Mouse (Mus musculus) intestine, embryonic 14.5 days (tissue): ENCODE measurements around the gene 4933400A11Rik. TPM values are rescaled to one million over a fixed set of nuclear protein-coding genes. Genes with fewer than 3 reads are reported as not detected.

Source experiments
- ATAC-seq: fragments of 200-750 bp; cut with Nextera tagmentation; replicated peaks from 2 replicates; pipeline ENCODE4 v1.8.0; 2017; ENCODE audit warnings: low read depth, moderate number of reproducible peaks, moderate TSS enrichment, moderate library complexity; ENCODE audit not compliant: low FRiP score, low TSS enrichment
- DNase-seq: peaks from one replicate; pipeline ENCODE4 v3.0.0-alpha.2; 2018; ENCODE audit warnings: low spot score
- H3K27ac ChIP-seq: fragments of 300-500 bp; sonication (generic); 2 replicates; pipeline ENCODE4 v1.5.1; 2014; ENCODE audit warnings: low read depth, mild to moderate bottlenecking, control low read depth
- H3K27me3 ChIP-seq: fragments of 300-500 bp; sonication (generic); replicated peaks from 2 replicates; pipeline ENCODE4 v1.6.1; 2014; ENCODE audit warnings: low read length, control low read depth; ENCODE audit not compliant: control insufficient read depth, insufficient read depth
- H3K36me3 ChIP-seq: fragments of 300-500 bp; sonication (generic); 2 replicates; pipeline ENCODE4 v1.6.1; 2014; ENCODE audit warnings: low read length, control low read depth; ENCODE audit not compliant: control insufficient read depth, insufficient read depth
- H3K4me1 ChIP-seq: fragments of 300-500 bp; sonication (generic); replicated peaks from 2 replicates; pipeline ENCODE4 v1.6.1; 2014; ENCODE audit warnings: low read length, control low read depth, mixed read lengths; ENCODE audit not compliant: control insufficient read depth, insufficient read depth
- H3K4me2 ChIP-seq: fragments of 300-500 bp; sonication (generic); 2 replicates; pipeline ENCODE4 v1.6.1; 2014; ENCODE audit warnings: low read length
- H3K4me3 ChIP-seq: fragments of 300-500 bp; sonication (generic); 2 replicates; pipeline ENCODE4 v1.5.1; 2014; ENCODE audit warnings: low read depth, low read length, control low read depth, mixed read lengths
- H3K9ac ChIP-seq: fragments of 300-500 bp; sonication (generic); 2 replicates; pipeline ENCODE4 v1.6.1; 2014; ENCODE audit warnings: mild to moderate bottlenecking, low read length
- H3K9me3 ChIP-seq: fragments of 300-500 bp; sonication (generic); 2 replicates; pipeline ENCODE4 v1.6.1; 2016; ENCODE audit warnings: low read length, control low read depth; ENCODE audit not compliant: control insufficient read depth
- WGBS: fragments of 180-500 bp; shearing (Covaris S2); extraction: QIAGEN DNeasy Blood & Tissue Kit; methylation state at CpG from one replicate; pipeline ENCODE4 v1.1.7; 2014; 5-methylcytosine and 5-hydroxymethylcytosine counted together
- polyA plus RNA-seq: library from polyadenylated mRNA; unstranded; fragments of >200 nt; fragmentation: Nextera tagmentation; extraction: Ambion mirVana; gene quantifications from 2 replicates; pipeline ENCODE4 v1.2.1, GENCODE M21; 2014

4933400A11Rik gene
- 0.68 and 1.4 TPM in 2 replicates for polyA plus RNA-seq

DNA sequence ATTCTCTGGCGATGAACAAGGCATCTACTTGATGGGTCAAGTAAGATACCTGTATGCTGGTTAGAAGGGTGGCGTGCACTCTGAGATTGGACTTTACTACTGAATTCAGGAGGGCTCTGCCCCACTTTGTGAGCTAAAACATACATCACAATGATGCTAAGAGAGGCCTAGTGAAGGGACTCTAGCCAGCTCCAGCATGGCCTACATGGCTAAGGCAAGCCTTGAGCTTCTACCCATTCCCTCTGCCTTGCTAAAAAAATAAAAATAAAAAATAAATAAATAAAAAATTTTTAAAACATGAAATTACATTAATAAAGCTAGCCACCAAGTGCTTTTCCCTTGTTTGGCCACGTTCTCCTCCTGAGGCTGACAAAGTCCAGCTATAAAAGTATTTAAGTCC, at the start of gene 4933400A11Rik:
4933400A11Rik (minus strand) TSS at position 101 of the 400 bp plus-strand sequence.
- Histone ChIP-seq H3K27me3 (no peaks in the 10 kb centered on the region), H3K4me1 (no peaks in the 10 kb centered on the region), H3K4me2 (no peak within 1 kb of the TSS), H3K27ac (no peak within 1 kb of the TSS), H3K36me3 (no peaks in the 10 kb centered on the region), H3K9me3 (no peaks in the 10 kb centered on the region), H3K4me3 (no peak within 1 kb of the TSS), H3K9ac (no peak within 1 kb of the TSS)
- ATAC-seq (no peak), DNase-seq (no peak)
- WGBS, result 89% methylated on average over 3 of the region's 3 CpGs

GRCm38 (mm10) chrX:169828136-169828535, 48.7 kb upstream of the 4933400A11Rik start:
- 48% methylated on average over 5 of the region's 5 CpGs for WGBS
- Histone ChIP-seq H3K4me3 (no peak overlapping the region), H3K27ac (no peak overlapping the region), H3K4me1 (no peaks in the 10 kb centered on the region), H3K9ac (no peak overlapping the region), H3K27me3 (no peaks in the 10 kb centered on the region), H3K4me2 (no peak overlapping the region), H3K9me3 (no peaks in the 10 kb centered on the region), H3K36me3 (no peaks in the 10 kb centered on the region)
- DNase-seq (no peak), ATAC-seq (no peak)

- Histone ChIP-seq H3K4me2 (no peak overlapping the region), H3K27me3 (no peaks in the 10 kb centered on the region), H3K4me1 (no peaks in the 10 kb centered on the region), H3K27ac (no peak overlapping the region), H3K4me3 (no peak overlapping the region), H3K9me3 (no peaks in the 10 kb centered on the region), H3K36me3 (no peaks in the 10 kb centered on the region), H3K9ac (no peak overlapping the region)
- ATAC-seq (no peak), DNase-seq (no peak)
- 32% methylated on average over 7 of the region's 7 CpGs for WGBS
Measured at GRCm38 (mm10) chrX:169827720-169828119, 48.3 kb upstream of the 4933400A11Rik start.

GRCm38 (mm10) chrX:169826947-169827346, 47.5 kb upstream of the 4933400A11Rik start:
- no peak for DNase-seq
- Histone ChIP-seq H3K27ac (no peak overlapping the region), H3K27me3 (no peaks in the 10 kb centered on the region), H3K36me3 (no peaks in the 10 kb centered on the region), H3K9me3 (no peaks in the 10 kb centered on the region), H3K4me1 (no peaks in the 10 kb centered on the region), H3K4me3 (no peak overlapping the region), H3K9ac (no peak overlapping the region), H3K4me2 (no peak overlapping the region)
- WGBS, result 55% methylated on average over 10 of the region's 10 CpGs
- ATAC-seq, result no peak

- Histone ChIP-seq H3K4me1 (no peaks in the 10 kb centered on the region), H3K27me3 (0 out of 2 replicates have a peak, but pooled peaks cover 6% of the 10 kb centered on the region), H3K4me2 (no peak overlapping the region), H3K9me3 (no peaks in the 10 kb centered on the region), H3K27ac (no peak overlapping the region), H3K36me3 (no peaks in the 10 kb centered on the region), H3K4me3 (no peak overlapping the region), H3K9ac (no peak overlapping the region)
- 37% methylated on average over 1 of the region's 1 CpGs for WGBS
- DNase-seq, result no peak
- no peak for ATAC-seq
Measured at GRCm38 (mm10) chrX:169813673-169814072, 34.2 kb upstream of the 4933400A11Rik start.

GRCm38 (mm10) chrX:169811783-169812182, 32.3 kb upstream of the 4933400A11Rik start:
- no peak for ATAC-seq
- Histone ChIP-seq H3K4me2 (no peak overlapping the region), H3K4me1 (no peaks in the 10 kb centered on the region)

DNA sequence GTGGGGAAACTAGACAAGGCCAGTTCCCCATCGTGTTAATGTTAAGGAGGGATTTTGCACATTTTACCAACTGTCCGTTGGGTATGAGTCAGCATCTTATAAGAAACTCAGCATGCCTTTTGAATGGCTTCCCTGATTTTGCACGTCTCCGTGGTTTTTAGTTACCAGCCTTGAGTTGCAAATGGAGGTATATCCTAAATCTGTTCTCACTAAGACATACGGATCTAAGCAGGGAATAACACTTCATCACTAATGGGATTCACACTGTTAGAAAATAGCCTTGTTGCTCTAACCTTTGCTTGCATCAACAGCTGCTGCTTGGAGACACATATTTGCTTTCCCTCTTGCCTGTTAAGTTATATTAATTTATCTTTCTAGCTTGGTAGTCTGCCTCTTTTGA, 31.9 kb upstream of the 4933400A11Rik start:
- 62% methylated on average over 5 of the region's 5 CpGs for WGBS
- no peaks in the 10 kb centered on the region for H3K4me1 ChIP-seq
- no peak overlapping the region for H3K27ac ChIP-seq
- DNase-seq, result no peak
- H3K4me3 ChIP-seq, result no peak overlapping the region
- 0 out of 2 replicates have a peak, but pooled peaks cover 6% of the 10 kb centered on the region for H3K27me3 ChIP-seq
- H3K9me3 ChIP-seq, result no peaks in the 10 kb centered on the region
- no peak for ATAC-seq
- H3K4me2 ChIP-seq, result no peak overlapping the region
- no peaks in the 10 kb centered on the region for H3K36me3 ChIP-seq
- no peak overlapping the region for H3K9ac ChIP-seq

More at GRCm38 (mm10) chrX:169811783-169812182, 32.3 kb upstream of the 4933400A11Rik start:
- no peak overlapping the region for H3K9ac ChIP-seq
- 77% methylated on average over 2 of the region's 2 CpGs for WGBS
- no peaks in the 10 kb centered on the region for H3K36me3 ChIP-seq
- H3K27me3 ChIP-seq, result 0 out of 2 replicates have a peak, but pooled peaks cover 6% of the 10 kb centered on the region
- H3K27ac ChIP-seq, result no peak overlapping the region
- H3K4me3 ChIP-seq, result no peak overlapping the region
- no peaks in the 10 kb centered on the region for H3K9me3 ChIP-seq
- no peak for DNase-seq

DNA sequence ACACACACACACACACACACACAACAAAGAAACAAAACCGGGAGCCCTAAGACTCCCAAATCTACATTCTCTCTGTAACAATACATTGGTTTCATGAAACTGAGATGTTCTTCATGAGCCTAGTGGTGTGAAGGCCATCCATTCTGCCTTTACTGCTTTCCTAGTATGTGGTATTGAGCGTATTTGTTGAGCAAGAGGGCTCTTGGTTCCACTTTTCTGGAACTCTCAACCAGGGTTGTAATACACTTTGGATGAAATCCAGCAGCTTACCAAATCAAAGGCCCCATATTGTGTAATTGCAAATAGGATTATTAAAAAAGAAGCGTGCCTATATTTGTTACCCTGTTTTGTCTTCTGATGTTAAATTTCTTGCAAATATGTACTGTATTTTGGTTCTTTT, 28.3 kb upstream of the 4933400A11Rik start:
- ATAC-seq, result no peak
- 93% methylated on average over 3 of the region's 3 CpGs for WGBS
- no peak overlapping the region for H3K4me2 ChIP-seq
- no peaks in the 10 kb centered on the region for H3K9me3 ChIP-seq
- 0 out of 2 replicates have a peak, but pooled peaks cover 7% of the 10 kb centered on the region for H3K27me3 ChIP-seq
- no peak overlapping the region for H3K27ac ChIP-seq
- no peak overlapping the region for H3K4me3 ChIP-seq
- H3K4me1 ChIP-seq, result no peaks in the 10 kb centered on the region
- DNase-seq, result no peak
- no peaks in the 10 kb centered on the region for H3K36me3 ChIP-seq
- no peak overlapping the region for H3K9ac ChIP-seq

GRCm38 (mm10) chrX:169805791-169806190, 26.4 kb upstream of the 4933400A11Rik start:
- H3K9me3 ChIP-seq, result no peaks in the 10 kb centered on the region
- no peaks in the 10 kb centered on the region for H3K36me3 ChIP-seq
- WGBS, result 72% methylated on average over 5 of the region's 5 CpGs
- no peak overlapping the region for H3K9ac ChIP-seq
- 0 out of 2 replicates have a peak, but pooled peaks cover 4% of the 10 kb centered on the region for H3K27me3 ChIP-seq
- no peak for DNase-seq
- ATAC-seq, result no peak
- no peak overlapping the region for H3K27ac ChIP-seq
- no peak overlapping the region for H3K4me3 ChIP-seq
- no peaks in the 10 kb centered on the region for H3K4me1 ChIP-seq
- H3K4me2 ChIP-seq, result no peak overlapping the region
